Comparison of ENCODE assay signal across 8 mouse cellular contexts in genomic region chr2:157567235-157567961, GRCm38 (mm10). TPM values are rescaled to one million over a fixed set of nuclear protein-coding genes. Genes with fewer than 3 reads are reported as not detected.
DNase-seq lines count a peak whose midpoint lies in the region; ATAC-seq and TF ChIP-seq lines count a peak whose summit lies in the region.

No protein-coding gene starts in this region.

- no peaks in the 10 kb centered on the region for H3K27me3 ChIP-seq in lung, postnatal 0 days (replicated peaks; ENCODE audit: insufficient read depth, low read length)
- no peaks in the 10 kb centered on the region for H3K27me3 ChIP-seq in embryonic facial prominence, embryonic 10.5 days (replicated peaks; ENCODE audit: low read depth, poor library complexity, severe bottlenecking)
- H3K27me3 ChIP-seq in intestine, embryonic 16.5 days (replicated peaks; ENCODE audit: control insufficient read depth, insufficient read depth, low read length) = no peaks in the 10 kb centered on the region
- no peaks in the 10 kb centered on the region for H3K27me3 ChIP-seq in neural tube, embryonic 12.5 days (replicated peaks)

- peak overlapping the region; percentile 75 for H3K4me2 ChIP-seq in lung, postnatal 0 days (replicated peaks; ENCODE audit: low read depth, low read length)
- H3K4me2 ChIP-seq in intestine, embryonic 16.5 days (ENCODE audit: low read depth, low read length) = peak overlapping the region; percentile 77
- peak overlapping the region; percentile 71 for H3K4me2 ChIP-seq in neural tube, embryonic 12.5 days (replicated peaks)

- no peak for TF ChIP-seq EP300 in lung, postnatal 0 days (IDR thresholded peaks at IDR 0.05)

- WGBS in lung, postnatal 0 days = 75% methylated on average over 11 of the region's 11 CpGs
- 74% methylated on average over 11 of the region's 11 CpGs for WGBS in lung, adult 2 months
- WGBS in embryonic facial prominence, embryonic 10.5 days = 86% methylated on average over 11 of the region's 11 CpGs
- 79% methylated on average over 11 of the region's 11 CpGs for WGBS in intestine, embryonic 16.5 days
- 87% methylated on average over 11 of the region's 11 CpGs for WGBS in neural tube, embryonic 12.5 days

- peak; percentile 14 for DNase-seq in lung, postnatal 0 days (ENCODE audit: low spot score)
- no peak for DNase-seq in lung, adult 2 months
- DNase-seq in embryonic facial prominence, embryonic 10.5 days (ENCODE audit: low spot score) = no peak
- no peak for DNase-seq in spleen, adult 18-20 months
- DNase-seq in thymus, postnatal 10 days (ENCODE audit: low spot score in 2 of 2) = no peak
- DNase-seq in thymus, adult 18-20 months = no peak

- no peak for TF ChIP-seq CTCF in lung, postnatal 0 days (IDR thresholded peaks at IDR 0.05)
- no peak for TF ChIP-seq CTCF in lung, adult 2 months (IDR thresholded peaks at IDR 0.05; ENCODE audit: insufficient read depth, low read length)

- peak overlapping the region; percentile 91; the same call in 1 of the 2 replicates for H3K27ac ChIP-seq in lung, postnatal 0 days (ENCODE audit: low read length)
- peak overlapping the region; percentile 98; the same call in 1 of the 2 replicates for H3K27ac ChIP-seq in embryonic facial prominence, embryonic 10.5 days (replicated peaks)
- H3K27ac ChIP-seq in intestine, embryonic 16.5 days (ENCODE audit: low read length) = 0 out of 2 replicates have a peak overlapping the region, but pooled peaks have one; percentile 89
- peak overlapping the region; percentile 39 for H3K27ac ChIP-seq in neural tube, embryonic 12.5 days

- H3K9me3 ChIP-seq in lung, postnatal 0 days (ENCODE audit: low read length) = no peaks in the 10 kb centered on the region
- H3K9me3 ChIP-seq in embryonic facial prominence, embryonic 10.5 days = peaks cover 8% of the 10 kb centered on the region; the same call in 1 of the 2 replicates
- H3K9me3 ChIP-seq in intestine, embryonic 16.5 days (ENCODE audit: control insufficient read depth, low read length) = peaks cover under 1% of the 10 kb centered on the region; the same call in 1 of the 2 replicates
- H3K9me3 ChIP-seq in neural tube, embryonic 12.5 days = 0 out of 2 replicates have a peak, but pooled peaks cover 6% of the 10 kb centered on the region

- H3K36me3 ChIP-seq in lung, postnatal 0 days (ENCODE audit: insufficient read depth, low read length) = no peaks in the 10 kb centered on the region
- peaks cover 22% of the 10 kb centered on the region for H3K36me3 ChIP-seq in embryonic facial prominence, embryonic 10.5 days (replicated peaks)
- H3K36me3 ChIP-seq in intestine, embryonic 16.5 days (ENCODE audit: control insufficient read depth, insufficient read depth, low read length) = no peaks in the 10 kb centered on the region
- H3K36me3 ChIP-seq in neural tube, embryonic 12.5 days = peaks cover 11% of the 10 kb centered on the region; the same call in 1 of the 2 replicates

- no peak for ATAC-seq in lung, postnatal 0 days
- no peak for ATAC-seq in intestine, embryonic 16.5 days
- no peak for ATAC-seq in neural tube, embryonic 12.5 days (ENCODE audit: low FRiP score, low read depth)

- H3K4me3 ChIP-seq in lung, postnatal 0 days (ENCODE audit: low read depth, low read length) = peak overlapping the region; percentile 97; the same call in 1 of the 2 replicates
- no peak overlapping the region for H3K4me3 ChIP-seq in lung, adult 2 months (replicated peaks; ENCODE audit: extremely low read depth, low read depth, low read length)
- H3K4me3 ChIP-seq in embryonic facial prominence, embryonic 10.5 days = peak overlapping the region; percentile 87
- H3K4me3 ChIP-seq in intestine, embryonic 16.5 days (ENCODE audit: low read length) = peak overlapping the region; percentile 96
- H3K4me3 ChIP-seq in neural tube, embryonic 12.5 days = peak overlapping the region; percentile 98; the same call in 1 of the 2 replicates

- H3K9ac ChIP-seq in lung, postnatal 0 days (replicated peaks; ENCODE audit: low read depth) = peak overlapping the region; percentile 92
- peak overlapping the region; percentile 97 for H3K9ac ChIP-seq in intestine, embryonic 16.5 days (ENCODE audit: low read depth, low read length)
- peak overlapping the region; percentile 97; the same call in 1 of the 2 replicates for H3K9ac ChIP-seq in neural tube, embryonic 12.5 days

- peaks cover 7% of the 10 kb centered on the region; the same call in 1 of the 2 replicates for H3K4me1 ChIP-seq in lung, postnatal 0 days (ENCODE audit: insufficient read depth, low read depth, low read length)
- peaks cover 9% of the 10 kb centered on the region; the same call in 1 of the 2 replicates for H3K4me1 ChIP-seq in lung, adult 2 months (ENCODE audit: control insufficient read depth, insufficient read depth, low read length)
- H3K4me1 ChIP-seq in embryonic facial prominence, embryonic 10.5 days = peaks cover 62% of the 10 kb centered on the region
- peaks cover 12% of the 10 kb centered on the region; the same call in 1 of the 2 replicates for H3K4me1 ChIP-seq in intestine, embryonic 16.5 days (ENCODE audit: control insufficient read depth, insufficient read depth, low read length)
- peaks cover 37% of the 10 kb centered on the region for H3K4me1 ChIP-seq in neural tube, embryonic 12.5 days

- TF ChIP-seq POLR2A in lung, adult 2 months (IDR thresholded peaks at IDR 0.05; ENCODE audit: borderline replicate concordance, extremely low read depth, low read depth, low read length) = no peak

RNA-seq across cellular contexts. Expression of gene Blcap, which starts 3.7 kb away (rescaled TPM):
- polyA plus RNA-seq in lung, postnatal 0 days (2015; fragmentation: Nextera tagmentation; extraction: Ambion mirVana) = 59.0 and 68.8 TPM in 2 replicates
- 41.3 and 49.3 TPM in 2 replicates for polyA plus RNA-seq in lung, adult 2 months (2012; rRNA removed)
- polyA plus RNA-seq in embryonic facial prominence, embryonic 10.5 days (2016; fragmentation: Nextera tagmentation; extraction: Ambion mirVana) = 82.1 and 82.3 TPM in 2 replicates
- 39.0 and 42.0 TPM in 2 replicates for polyA plus RNA-seq in intestine, embryonic 16.5 days (2015; fragmentation: Nextera tagmentation; extraction: Ambion mirVana)
- polyA plus RNA-seq in neural tube, embryonic 12.5 days (2016; fragmentation: Nextera tagmentation; extraction: Ambion mirVana) = 115 and 120 TPM in 2 replicates

RNA-seq across cellular contexts. Expression of gene Nnat, which starts 7.5 kb away (rescaled TPM):
- 101 and 151 TPM in 2 replicates for polyA plus RNA-seq in lung, postnatal 0 days (2015; fragmentation: Nextera tagmentation; extraction: Ambion mirVana)
- 25.3 and 56.8 TPM in 2 replicates for polyA plus RNA-seq in lung, adult 2 months (2012; rRNA removed)
- polyA plus RNA-seq in embryonic facial prominence, embryonic 10.5 days (2016; fragmentation: Nextera tagmentation; extraction: Ambion mirVana) = 2,080 and 2,294 TPM in 2 replicates
- polyA plus RNA-seq in intestine, embryonic 16.5 days (2015; fragmentation: Nextera tagmentation; extraction: Ambion mirVana) = 302 and 323 TPM in 2 replicates
- polyA plus RNA-seq in neural tube, embryonic 12.5 days (2016; fragmentation: Nextera tagmentation; extraction: Ambion mirVana) = 3,228 and 3,444 TPM in 2 replicates

Comparison
In these comparisons a context has a peak if more than half of its experiments do, and no peak if none do; other contexts are left out.
1. H3K27ac ChIP-seq: peak in every context shown above with its lines; median percentile 98 in embryonic facial prominence, embryonic 10.5 days; 91 in lung, postnatal 0 days; 89 in intestine, embryonic 16.5 days; 39 in neural tube, embryonic 12.5 days.